Mouse (Mus musculus) liver, adult 2 months (tissue): Measurements from ENCODE around the gene Insr. TPM values are rescaled to one million over a fixed set of nuclear protein-coding genes. Genes with fewer than 3 reads are reported as not detected.

ENCODE experiments used
- DNase-seq: peaks from one replicate; pipeline ENCODE4 v3.0.0-alpha.2; 2011; ENCODE audit warnings: low read depth, low spot score; ENCODE audit errors: extremely low read depth
- H3K27ac ChIP-seq: fragments of 200-500 bp; replicated peaks from 2 replicates; pipeline ENCODE4 v1.5.1; 2012; ENCODE audit warnings: low read depth, mild to moderate bottlenecking, control low read depth, inconsistent platforms, low read length; ENCODE audit not compliant: insufficient read depth
- H3K27me3 ChIP-seq: fragments of 200-500 bp; 2 replicates; pipeline ENCODE4 v1.6.1; 2012; ENCODE audit warnings: mild to moderate bottlenecking, moderate library complexity, low read length, inconsistent platforms; ENCODE audit not compliant: control insufficient read depth, insufficient read depth
- H3K36me3 ChIP-seq: fragments of 200-500 bp; 2 replicates; pipeline ENCODE4 v1.6.1; 2012; ENCODE audit warnings: low read length, inconsistent platforms; ENCODE audit not compliant: control insufficient read depth, insufficient read depth
- H3K4me1 ChIP-seq: fragments of 200-500 bp; 2 replicates; pipeline ENCODE4 v1.6.1; 2011; ENCODE audit warnings: low read length; ENCODE audit not compliant: control insufficient read depth, insufficient read depth
- H3K4me3 ChIP-seq: fragments of 200-500 bp; 2 replicates; pipeline ENCODE4 v1.5.1; 2011; ENCODE audit warnings: low read depth, mild to moderate bottlenecking, control low read depth, low read length, moderate library complexity; ENCODE audit not compliant: insufficient read depth
- H3K79me2 ChIP-seq: fragments of 200-500 bp; 2 replicates; pipeline ENCODE4 v1.6.1; 2012; ENCODE audit warnings: inconsistent platforms, mild to moderate bottlenecking, low read length, moderate library complexity; ENCODE audit not compliant: control insufficient read depth, insufficient read depth
- H3K9ac ChIP-seq: fragments of 200-500 bp; 2 replicates; pipeline ENCODE4 v1.6.1; 2012; ENCODE audit warnings: low read depth, mild to moderate bottlenecking, control low read depth, inconsistent platforms, low read length
- CTCF ChIP-seq: fragments of 200-500 bp; IDR thresholded peaks from 2 replicates; pipeline ENCODE4 v1.5.1; 2011; ENCODE audit warnings: low read depth, low read length, control low read depth
- POLR2A ChIP-seq: fragments of 200-500 bp; IDR thresholded peaks from 2 replicates; pipeline ENCODE4 v1.6.1; 2011; ENCODE audit warnings: low read length, control low read depth; ENCODE audit not compliant: insufficient read depth; ENCODE audit errors: extremely low read depth
- WGBS: fragments of 180-500 bp; shearing (Covaris S2); methylation state at CpG from one replicate; pipeline ENCODE4 v1.1.7; 2018; 5-methylcytosine and 5-hydroxymethylcytosine counted together
- polyA plus RNA-seq: library from polyadenylated mRNA; depleted of rRNA; stranded (reverse); fragments of >200 nt; gene quantifications from 2 replicates; pipeline ENCODE4 v1.2.3, GENCODE M21; 2012
- total RNA-seq: library from RNA; depleted of rRNA; stranded (reverse); fragments of >200 nt; gene quantifications from 2 replicates; pipeline ENCODE4 v1.2.3, GENCODE M21; 2014

Insr gene
- total and polyA plus RNA-seq, 2 experiments, result 28.5 to 70.0 TPM

- peak; percentile 96 for DNase-seq
- Histone ChIP-seq H3K4me3 (no peak overlapping the region), H3K36me3 (peaks cover 37% of the 10 kb centered on the region), H3K9ac (peak overlapping the region; percentile 22), H3K4me1 (peaks cover 47% of the 10 kb centered on the region), H3K27me3 (no peaks in the 10 kb centered on the region), H3K27ac (peak overlapping the region; percentile 87), H3K79me2 (peaks cover 47% of the 10 kb centered on the region)
- 24% methylated on average over 5 of the region's 5 CpGs for WGBS
- no peak for TF ChIP-seq CTCF
- TF ChIP-seq POLR2A, result no peak
Observed at GRCm38 (mm10) chr8:3256147-3256940, 23.1 kb downstream of the Insr start.

GRCm38 (mm10) chr8:3255321-3255720, 24.1 kb downstream of the Insr start:
- H3K9ac ChIP-seq, result no peak overlapping the region; the same call in 1 of the 2 replicates
- no peaks in the 10 kb centered on the region for H3K27me3 ChIP-seq
- DNase-seq, result no peak
- TF ChIP-seq CTCF (no peak), POLR2A (no peak)
- peaks cover 47% of the 10 kb centered on the region for H3K79me2 ChIP-seq
- peaks cover 42% of the 10 kb centered on the region for H3K36me3 ChIP-seq
- H3K4me3 ChIP-seq, result no peak overlapping the region
- H3K27ac ChIP-seq, result peak overlapping the region; percentile 87
- peaks cover 45% of the 10 kb centered on the region for H3K4me1 ChIP-seq
- WGBS, result 70% methylated on average over 1 of the region's 1 CpGs

- DNase-seq, result no peak
- H3K79me2 ChIP-seq, result peaks cover 44% of the 10 kb centered on the region; the same call in 1 of the 2 replicates
- H3K27me3 ChIP-seq, result no peaks in the 10 kb centered on the region
- 34% methylated on average over 4 of the region's 4 CpGs for WGBS
- no peak overlapping the region for H3K9ac ChIP-seq
- peak overlapping the region; percentile 71 for H3K27ac ChIP-seq
- H3K4me1 ChIP-seq, result peaks cover 45% of the 10 kb centered on the region
- H3K36me3 ChIP-seq, result peaks cover 32% of the 10 kb centered on the region
- no peak overlapping the region for H3K4me3 ChIP-seq
- TF ChIP-seq POLR2A (no peak), CTCF (no peak)
Observed at GRCm38 (mm10) chr8:3253179-3253578, 26.2 kb downstream of the Insr start.

GRCm38 (mm10) chr8:3252665-3253064, 26.8 kb downstream of the Insr start:
- peaks cover 45% of the 10 kb centered on the region; the same call in 1 of the 2 replicates for H3K79me2 ChIP-seq
- H3K9ac ChIP-seq, result no peak overlapping the region
- H3K4me1 ChIP-seq, result peaks cover 47% of the 10 kb centered on the region
- H3K27me3 ChIP-seq, result no peaks in the 10 kb centered on the region
- no peak overlapping the region for H3K4me3 ChIP-seq
- TF ChIP-seq POLR2A (no peak), CTCF (no peak)
- peak; percentile 72 for DNase-seq
- peak overlapping the region; percentile 71 for H3K27ac ChIP-seq
- WGBS, result 42% methylated on average over 6 of the region's 6 CpGs
- H3K36me3 ChIP-seq, result peaks cover 28% of the 10 kb centered on the region

- TF ChIP-seq POLR2A, result no peak
- no peak for TF ChIP-seq CTCF
- WGBS, result 98% methylated on average over 3 of the region's 3 CpGs
- no peak overlapping the region for H3K4me3 ChIP-seq
- peaks cover 53% of the 10 kb centered on the region; the same call in 1 of the 2 replicates for H3K79me2 ChIP-seq
- H3K4me1 ChIP-seq, result peaks cover 51% of the 10 kb centered on the region
- no peak overlapping the region for H3K9ac ChIP-seq
- no peak for DNase-seq
- peak overlapping the region; percentile 75 for H3K27ac ChIP-seq
- no peaks in the 10 kb centered on the region for H3K27me3 ChIP-seq
- peaks cover 29% of the 10 kb centered on the region for H3K36me3 ChIP-seq
Observed at GRCm38 (mm10) chr8:3251101-3251500, 28.3 kb downstream of the Insr start.

GRCm38 (mm10) chr8:3249886-3250285, 29.5 kb downstream of the Insr start:
- Histone ChIP-seq H3K27me3 (no peaks in the 10 kb centered on the region), H3K36me3 (peaks cover 25% of the 10 kb centered on the region), H3K9ac (no peak overlapping the region), H3K4me3 (no peak overlapping the region), H3K27ac (peak overlapping the region; percentile 29), H3K4me1 (peaks cover 45% of the 10 kb centered on the region), H3K79me2 (peaks cover 55% of the 10 kb centered on the region; the same call in 1 of the 2 replicates)
- peak; percentile 96 for DNase-seq
- TF ChIP-seq CTCF (no peak), POLR2A (no peak)
- 21% methylated on average over 2 of the region's 2 CpGs for WGBS
